Mouse (Mus musculus): ENCODE measurements at regions not wholly inside any gene's neighbourhood (a gene's known extent, or its start where the extent isn't known, plus 50 kb on each side); places are given as distances from the start of the nearest gene placed in this dataset.

DNA sequence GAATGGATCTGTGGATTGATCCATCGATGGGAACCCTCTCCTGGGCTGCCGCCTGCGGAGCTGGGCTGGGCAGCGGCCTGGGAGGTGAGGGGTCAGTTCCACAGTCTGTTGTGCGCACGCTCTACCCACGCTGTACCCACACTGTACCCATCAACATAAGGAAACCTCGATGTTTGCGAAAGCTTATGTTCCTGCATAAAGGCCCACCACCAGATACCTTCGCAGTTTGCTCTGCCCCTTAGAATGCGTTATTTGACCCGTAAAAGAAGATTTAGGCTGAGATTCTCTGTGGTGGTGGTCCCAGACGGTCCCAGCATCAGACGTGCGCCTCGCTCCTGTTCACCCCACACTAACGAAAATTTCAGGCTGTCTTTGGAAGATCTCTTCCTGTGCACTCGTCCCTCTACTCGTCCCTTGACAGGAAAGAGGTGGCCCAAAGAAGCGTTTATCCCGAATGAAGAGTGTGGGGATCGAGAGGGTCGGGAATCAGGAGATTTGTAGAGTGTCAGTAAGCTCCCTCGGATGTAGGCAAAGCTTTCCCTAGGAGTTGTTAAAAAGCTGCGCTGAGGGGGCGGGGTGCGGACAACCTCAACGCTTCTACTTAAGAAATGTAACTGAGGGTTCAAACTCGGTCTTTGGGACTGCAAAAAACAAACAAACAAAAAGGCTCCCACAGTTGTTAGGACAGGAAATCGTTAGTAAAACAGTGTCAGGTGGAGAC lies 123.9 kb downstream of the Tmem161b start:
- Histone ChIP-seq H3K9me3 (replicated peaks; ENCODE audit: control insufficient read depth, low read length, poor library complexity, severe bottlenecking) (no peaks in the 10 kb centered on the region), H3K27me3 (ENCODE audit: control insufficient read depth, insufficient read depth, low read depth, low read length) (no peaks in the 10 kb centered on the region), H3K4me1 (ENCODE audit: control insufficient read depth, insufficient read depth, low read length) (peaks cover 39% of the 10 kb centered on the region), H3K36me3 (ENCODE audit: control insufficient read depth, insufficient read depth, low read length) (no peaks in the 10 kb centered on the region), H3K27ac (ENCODE audit: low read length) (peak overlapping the region; percentile 94), H3K9ac (ENCODE audit: low read depth, low read length) (peak overlapping the region; percentile 43), H3K4me2 (ENCODE audit: low read length) (peak overlapping the region; percentile 58), H3K4me3 (ENCODE audit: low read depth, low read length) (peak overlapping the region; percentile 23)
- no peak for ATAC-seq
- WGBS = 4% methylated on average over 30 of the region's 30 CpGs

DNA sequence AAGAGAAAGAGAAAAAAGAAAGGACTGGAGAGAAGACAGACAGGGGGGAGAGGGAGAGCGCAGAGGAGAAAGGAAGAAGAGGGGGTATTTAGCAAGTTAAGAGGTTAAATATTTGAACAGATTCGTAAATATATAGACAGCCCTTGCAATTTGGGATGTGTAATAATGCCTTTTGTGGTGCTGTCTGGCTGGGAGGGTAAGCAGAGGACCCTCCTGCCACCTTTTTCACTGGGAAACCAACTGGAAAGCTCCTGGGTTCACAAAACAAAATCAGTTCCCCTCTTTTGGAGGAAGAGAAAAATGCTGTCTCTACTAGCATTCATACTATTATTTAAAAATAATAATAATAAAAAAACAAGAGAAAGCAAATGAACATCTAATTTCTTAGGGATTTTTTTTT lies 124.5 kb downstream of the Tmem161b start:
- 2% methylated on average over 2 of the region's 2 CpGs for WGBS
- Histone ChIP-seq H3K4me3 (ENCODE audit: low read depth, low read length) (peak overlapping the region; percentile 23; the same call in 1 of the 2 replicates), H3K27ac (ENCODE audit: low read length) (peak overlapping the region; percentile 94), H3K4me1 (ENCODE audit: control insufficient read depth, insufficient read depth, low read length) (peaks cover 39% of the 10 kb centered on the region), H3K27me3 (ENCODE audit: control insufficient read depth, insufficient read depth, low read depth, low read length) (no peaks in the 10 kb centered on the region), H3K9me3 (replicated peaks; ENCODE audit: control insufficient read depth, low read length, poor library complexity, severe bottlenecking) (no peaks in the 10 kb centered on the region), H3K36me3 (ENCODE audit: control insufficient read depth, insufficient read depth, low read length) (no peaks in the 10 kb centered on the region), H3K9ac (ENCODE audit: low read depth, low read length) (peak overlapping the region; percentile 43), H3K4me2 (ENCODE audit: low read length) (peak overlapping the region; percentile 58)
- no peak for ATAC-seq

DNA sequence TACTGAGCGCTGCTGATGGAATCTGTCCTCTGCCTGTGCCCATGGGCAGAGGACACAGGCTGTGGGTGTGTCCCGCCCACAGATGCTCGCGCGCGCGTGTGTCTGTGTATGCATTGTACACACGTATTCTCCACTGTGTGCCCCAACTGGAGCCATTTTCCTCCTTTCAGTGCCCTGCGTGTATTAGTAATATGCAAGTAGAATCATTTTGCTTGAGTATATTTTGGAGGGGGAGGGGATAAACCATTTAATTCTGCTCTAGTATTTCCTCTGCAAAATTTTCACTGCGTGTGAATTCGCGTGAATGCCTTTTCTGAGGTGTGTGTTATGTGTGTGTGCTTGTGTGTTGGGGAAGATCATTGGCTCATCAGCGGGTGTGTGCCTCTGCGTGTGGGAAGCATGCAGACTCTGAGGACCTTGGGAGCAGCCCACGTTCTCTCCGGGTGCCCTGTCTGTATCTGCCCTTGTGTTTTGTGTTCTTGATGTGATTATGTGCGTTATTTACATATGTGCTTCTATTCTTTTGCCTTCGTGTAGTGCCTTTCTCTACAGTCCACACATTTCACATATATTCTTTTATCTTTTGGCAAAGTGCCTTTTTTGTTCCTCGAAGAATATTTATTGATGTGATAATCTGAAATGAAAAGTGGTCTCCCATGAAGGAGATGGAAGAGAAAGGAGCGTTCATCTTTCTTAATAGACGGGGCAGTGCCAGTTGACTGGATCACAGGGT lies 125.3 kb downstream of the Tmem161b start:
- peak; percentile 59 for ATAC-seq
- WGBS = 1% methylated on average over 21 of the region's 21 CpGs
- Histone ChIP-seq H3K9me3 (replicated peaks; ENCODE audit: control insufficient read depth, low read length, poor library complexity, severe bottlenecking) (no peaks in the 10 kb centered on the region), H3K4me3 (ENCODE audit: low read depth, low read length) (peak overlapping the region; percentile 47), H3K27me3 (ENCODE audit: control insufficient read depth, insufficient read depth, low read depth, low read length) (no peaks in the 10 kb centered on the region), H3K4me2 (ENCODE audit: low read length) (peak overlapping the region; percentile 66), H3K27ac (ENCODE audit: low read length) (peak overlapping the region; percentile 94), H3K4me1 (ENCODE audit: control insufficient read depth, insufficient read depth, low read length) (peaks cover 39% of the 10 kb centered on the region), H3K36me3 (ENCODE audit: control insufficient read depth, insufficient read depth, low read length) (no peaks in the 10 kb centered on the region), H3K9ac (ENCODE audit: low read depth, low read length) (peak overlapping the region; percentile 65)

DNA sequence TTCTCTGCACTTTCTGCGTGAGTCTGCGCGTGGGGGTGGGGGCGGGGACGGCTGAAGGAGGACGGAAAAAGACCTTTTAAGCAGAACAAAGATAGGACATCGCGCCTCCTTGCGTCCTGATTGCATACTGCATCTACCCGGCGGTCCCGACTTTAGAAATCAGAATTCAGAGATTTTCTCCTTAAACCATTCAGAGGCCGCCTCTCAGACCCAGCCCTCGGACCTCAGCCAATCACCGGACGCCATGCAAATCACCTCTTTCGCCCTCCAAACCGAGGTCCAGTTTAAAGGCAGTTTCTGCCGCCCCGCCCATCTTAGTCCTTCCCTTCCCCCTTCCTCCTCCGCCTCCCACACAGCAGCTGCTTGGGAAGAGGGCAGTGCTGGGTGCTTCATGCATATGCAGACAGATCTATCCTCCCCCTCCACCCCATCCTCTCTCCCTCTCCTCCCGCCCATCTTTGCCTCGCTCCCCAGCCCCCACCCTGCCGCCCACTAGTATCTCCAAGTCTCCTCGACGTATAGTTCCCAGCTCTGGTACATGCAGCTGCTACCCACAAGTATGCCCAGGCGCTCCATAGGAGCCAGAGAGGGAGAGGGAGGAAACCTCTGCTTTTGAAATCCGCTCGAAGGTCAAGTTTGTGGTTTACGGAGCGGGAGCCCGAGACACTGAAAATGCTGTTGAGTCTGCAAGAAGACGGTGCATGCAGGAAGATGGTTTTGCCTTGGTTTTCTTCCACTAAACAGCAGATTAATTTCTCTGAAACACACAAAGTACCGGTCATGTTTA lies 126.0 kb downstream of the Tmem161b start:
- H3K4me1 ChIP-seq (ENCODE audit: control insufficient read depth, insufficient read depth, low read length) = peaks cover 39% of the 10 kb centered on the region
- H3K4me3 ChIP-seq (ENCODE audit: low read depth, low read length) = peak overlapping the region; percentile 47
- ATAC-seq = peak; percentile 97
- peak overlapping the region; percentile 94 for H3K27ac ChIP-seq (ENCODE audit: low read length)
- H3K4me2 ChIP-seq (ENCODE audit: low read length) = peak overlapping the region; percentile 66
- no peaks in the 10 kb centered on the region for H3K9me3 ChIP-seq (replicated peaks; ENCODE audit: control insufficient read depth, low read length, poor library complexity, severe bottlenecking)
- WGBS = under 1% methylated on average over 34 of the region's 34 CpGs
- peak overlapping the region; percentile 78 for H3K9ac ChIP-seq (ENCODE audit: low read depth, low read length)
- no peaks in the 10 kb centered on the region for H3K27me3 ChIP-seq (ENCODE audit: control insufficient read depth, insufficient read depth, low read depth, low read length)
- no peaks in the 10 kb centered on the region for H3K36me3 ChIP-seq (ENCODE audit: control insufficient read depth, insufficient read depth, low read length)

DNA sequence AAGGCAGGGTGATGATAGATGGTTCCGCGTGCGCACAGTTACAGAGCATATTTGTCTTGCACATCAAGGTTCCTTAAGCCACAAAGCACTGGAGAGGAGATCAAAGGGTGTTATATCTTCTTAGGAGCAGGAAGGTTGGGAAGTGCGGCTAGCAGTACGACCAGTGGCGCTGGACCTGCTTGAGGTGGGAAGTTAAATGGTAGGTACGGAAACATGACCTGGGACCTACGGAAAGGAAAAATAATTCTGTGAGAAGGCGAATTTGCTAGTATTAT lies 126.5 kb downstream of the Tmem161b start:
- Histone ChIP-seq H3K27me3 (ENCODE audit: control insufficient read depth, insufficient read depth, low read depth, low read length) (no peaks in the 10 kb centered on the region), H3K4me1 (ENCODE audit: control insufficient read depth, insufficient read depth, low read length) (peaks cover 39% of the 10 kb centered on the region), H3K9ac (ENCODE audit: low read depth, low read length) (peak overlapping the region; percentile 78), H3K27ac (ENCODE audit: low read length) (peak overlapping the region; percentile 94), H3K4me3 (ENCODE audit: low read depth, low read length) (peak overlapping the region; percentile 47), H3K4me2 (ENCODE audit: low read length) (peak overlapping the region; percentile 66), H3K9me3 (replicated peaks; ENCODE audit: control insufficient read depth, low read length, poor library complexity, severe bottlenecking) (no peaks in the 10 kb centered on the region), H3K36me3 (ENCODE audit: control insufficient read depth, insufficient read depth, low read length) (no peaks in the 10 kb centered on the region)
- under 1% methylated on average over 9 of the region's 9 CpGs for WGBS
- ATAC-seq = peak; percentile 22

DNA sequence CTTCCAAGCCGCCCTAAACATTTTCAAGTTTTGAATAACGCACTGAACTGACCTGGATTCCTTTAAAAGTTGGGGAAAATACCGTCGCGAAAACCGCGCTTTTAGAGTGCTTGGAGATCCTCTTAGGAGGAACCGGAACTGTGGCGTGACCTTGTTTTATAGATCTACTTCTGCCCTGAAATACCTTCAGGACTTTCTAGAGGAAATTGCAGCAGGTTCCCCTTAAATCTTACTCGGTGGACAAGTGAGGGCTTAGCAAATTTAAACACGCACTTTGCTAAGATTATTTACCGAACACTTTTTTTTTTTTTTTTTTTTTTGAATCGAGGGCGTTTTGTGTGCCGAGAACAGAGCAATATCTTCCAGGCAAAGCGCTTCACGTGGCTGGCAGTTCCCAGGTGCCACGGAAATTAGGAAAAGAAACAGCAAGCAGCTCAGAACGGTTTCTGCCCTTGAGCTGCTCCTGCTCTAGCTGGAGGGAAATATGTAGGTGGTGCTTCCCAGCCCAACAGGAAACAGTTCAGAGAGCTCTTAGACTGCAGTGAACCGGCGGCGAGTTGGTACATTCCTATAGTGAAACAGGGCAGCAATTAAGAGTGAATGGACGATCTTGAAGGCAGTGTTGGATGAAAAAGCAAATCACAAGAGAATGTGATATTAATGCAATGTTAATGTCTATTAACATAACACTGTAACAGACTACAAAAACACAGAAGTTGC lies 127.1 kb downstream of the Tmem161b start:
- Histone ChIP-seq H3K9me3 (replicated peaks; ENCODE audit: control insufficient read depth, low read length, poor library complexity, severe bottlenecking) (no peaks in the 10 kb centered on the region), H3K4me2 (ENCODE audit: low read length) (peak overlapping the region; percentile 66), H3K36me3 (ENCODE audit: control insufficient read depth, insufficient read depth, low read length) (no peaks in the 10 kb centered on the region), H3K9ac (ENCODE audit: low read depth, low read length) (peak overlapping the region; percentile 78), H3K27ac (ENCODE audit: low read length) (peak overlapping the region; percentile 94), H3K27me3 (ENCODE audit: control insufficient read depth, insufficient read depth, low read depth, low read length) (no peaks in the 10 kb centered on the region), H3K4me3 (ENCODE audit: low read depth, low read length) (peak overlapping the region; percentile 47), H3K4me1 (ENCODE audit: control insufficient read depth, insufficient read depth, low read length) (peaks cover 37% of the 10 kb centered on the region)
- under 1% methylated on average over 23 of the region's 23 CpGs for WGBS
- 0 out of 2 replicates have a peak, but pooled peaks have one; percentile 15 for ATAC-seq

DNA sequence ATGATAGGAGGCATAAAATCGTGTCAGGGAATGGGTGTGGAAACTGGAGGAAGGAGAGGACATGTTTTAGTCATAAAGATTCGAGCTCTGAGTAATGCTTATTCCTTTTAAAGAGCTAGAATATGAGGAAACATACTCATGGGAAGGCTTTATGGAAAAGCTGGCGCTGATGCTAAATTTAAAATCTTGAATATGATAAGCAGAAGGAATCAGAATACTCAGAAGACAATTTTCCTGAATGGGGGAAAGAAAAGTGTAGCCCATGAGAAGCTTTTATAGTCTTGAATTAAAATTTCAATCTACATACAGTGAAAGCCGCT lies 127.6 kb downstream of the Tmem161b start:
- no peaks in the 10 kb centered on the region for H3K36me3 ChIP-seq (ENCODE audit: control insufficient read depth, insufficient read depth, low read length)
- H3K27me3 ChIP-seq (ENCODE audit: control insufficient read depth, insufficient read depth, low read depth, low read length) = no peaks in the 10 kb centered on the region
- peak overlapping the region; percentile 66 for H3K4me2 ChIP-seq (ENCODE audit: low read length)
- peak overlapping the region; percentile 47 for H3K4me3 ChIP-seq (ENCODE audit: low read depth, low read length)
- 24% methylated on average over 4 of the region's 4 CpGs for WGBS
- peaks cover 33% of the 10 kb centered on the region for H3K4me1 ChIP-seq (ENCODE audit: control insufficient read depth, insufficient read depth, low read length)
- no peak for ATAC-seq
- H3K9ac ChIP-seq (ENCODE audit: low read depth, low read length) = peak overlapping the region; percentile 78
- no peaks in the 10 kb centered on the region for H3K9me3 ChIP-seq (replicated peaks; ENCODE audit: control insufficient read depth, low read length, poor library complexity, severe bottlenecking)
- peak overlapping the region; percentile 94 for H3K27ac ChIP-seq (ENCODE audit: low read length)

DNA sequence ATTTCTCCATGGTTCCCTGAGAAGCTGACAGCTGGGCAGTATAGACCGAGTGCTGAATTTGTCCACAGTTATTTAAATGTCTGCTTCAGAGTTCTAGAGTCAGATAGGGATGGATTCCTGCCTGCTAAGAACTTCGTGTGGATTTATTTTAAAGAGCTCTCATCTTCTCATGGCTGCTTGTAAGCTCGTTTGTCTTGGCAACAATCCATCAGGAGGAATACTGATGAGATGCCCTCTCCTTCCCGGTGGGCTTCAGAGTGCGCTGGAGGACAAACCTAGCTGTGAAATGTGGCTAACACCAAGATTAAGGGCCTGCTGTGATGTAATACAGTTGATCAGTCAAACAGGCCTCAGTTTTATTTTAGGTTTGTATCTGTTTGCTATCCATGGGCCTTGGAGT lies 128.7 kb downstream of the Tmem161b start:
- peak overlapping the region; percentile 94 for H3K27ac ChIP-seq (ENCODE audit: low read length)
- H3K27me3 ChIP-seq (ENCODE audit: control insufficient read depth, insufficient read depth, low read depth, low read length) = no peaks in the 10 kb centered on the region
- H3K4me2 ChIP-seq (ENCODE audit: low read length) = no peak overlapping the region
- H3K4me3 ChIP-seq (ENCODE audit: low read depth, low read length) = no peak overlapping the region
- ATAC-seq = no peak
- no peak overlapping the region for H3K9ac ChIP-seq (ENCODE audit: low read depth, low read length)
- no peaks in the 10 kb centered on the region for H3K9me3 ChIP-seq (replicated peaks; ENCODE audit: control insufficient read depth, low read length, poor library complexity, severe bottlenecking)
- no peaks in the 10 kb centered on the region for H3K36me3 ChIP-seq (ENCODE audit: control insufficient read depth, insufficient read depth, low read length)
- H3K4me1 ChIP-seq (ENCODE audit: control insufficient read depth, insufficient read depth, low read length) = peaks cover 26% of the 10 kb centered on the region
- 36% methylated on average over 5 of the region's 5 CpGs for WGBS
